Mouse (Mus musculus): ENCODE measurements around the gene Nsmce4a. TPM values are rescaled to one million over a fixed set of nuclear protein-coding genes. Genes with fewer than 3 reads are reported as not detected.
"Not testable (repeated sequence)": the region's sequence is repeated elsewhere in the genome, so short reads cannot be mapped to it uniquely, and the experiment has no call there.

The Nsmce4a gene
- 100 to 1,000 TPM in 1 of 2 experiments, 10 to 100 TPM in 1; 96.3 to 100 TPM for total RNA-seq (2021)
- long read RNA-seq, experiment 1, transcript Nsmce4a-202 (11 exons, 1,435 nt), result major isoform, 82 of 95 reads
- long read RNA-seq, experiment 1, partial matches to known transcripts, result 1 of 95 reads
- long read RNA-seq, experiment 1, other reads (novel, unspliced or antisense), result 12 of 95 reads
- long read RNA-seq, experiment 2, transcript Nsmce4a-202 (11 exons, 1,435 nt), result major isoform, 93 of 117 reads
- long read RNA-seq, experiment 2, partial matches to known transcripts, result 7 of 117 reads
- long read RNA-seq, experiment 2, other reads (novel, unspliced or antisense), result 17 of 117 reads

DNA sequence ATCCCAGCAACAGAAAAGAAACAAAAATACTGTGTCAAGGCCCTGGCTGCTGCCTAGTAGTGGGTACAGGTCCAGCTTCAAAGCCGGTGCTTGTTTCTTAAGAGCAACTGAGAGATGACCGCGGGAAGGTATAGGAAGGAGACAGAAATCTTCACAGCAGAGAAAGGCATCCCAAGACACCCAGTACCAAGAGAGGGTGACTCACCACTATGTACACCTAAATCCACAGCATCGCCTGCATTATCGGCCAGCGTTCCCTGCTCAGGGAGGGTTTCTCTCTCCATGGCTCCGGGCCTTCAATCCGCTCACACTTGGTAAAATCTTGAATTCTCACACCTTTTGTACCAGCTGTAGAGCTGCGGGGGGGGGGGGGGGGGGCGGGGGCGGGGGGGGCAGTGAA, at the start of gene Nsmce4a:
Gene Nsmce4a (minus strand): TSS at position 298 of the 400 bp plus-strand sequence.
- no peak for DNase-seq (ENCODE audit: low spot score in 2 of 2)

DNA sequence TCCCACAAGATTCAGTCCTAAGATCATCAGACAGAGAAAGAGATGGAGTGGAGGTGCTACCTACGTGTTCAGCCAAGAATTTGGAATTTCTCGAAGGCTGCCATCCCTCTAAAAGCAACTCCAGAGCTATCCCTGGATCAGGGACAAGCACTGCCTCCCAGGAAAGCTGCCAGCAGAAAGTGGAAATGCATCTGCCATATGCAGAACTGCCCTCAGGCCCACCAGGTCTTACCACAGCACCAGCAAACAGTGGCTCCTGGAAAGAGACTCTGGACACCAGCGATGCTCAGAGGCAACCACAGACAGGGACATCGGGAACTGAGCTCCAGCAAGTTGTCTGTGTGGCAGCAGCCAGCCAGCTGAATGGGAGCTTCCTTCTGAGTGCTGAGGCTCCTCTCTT, 49.4 kb upstream of the Nsmce4a start:
- no peak for DNase-seq (ENCODE audit: low spot score in 2 of 2)

DNA sequence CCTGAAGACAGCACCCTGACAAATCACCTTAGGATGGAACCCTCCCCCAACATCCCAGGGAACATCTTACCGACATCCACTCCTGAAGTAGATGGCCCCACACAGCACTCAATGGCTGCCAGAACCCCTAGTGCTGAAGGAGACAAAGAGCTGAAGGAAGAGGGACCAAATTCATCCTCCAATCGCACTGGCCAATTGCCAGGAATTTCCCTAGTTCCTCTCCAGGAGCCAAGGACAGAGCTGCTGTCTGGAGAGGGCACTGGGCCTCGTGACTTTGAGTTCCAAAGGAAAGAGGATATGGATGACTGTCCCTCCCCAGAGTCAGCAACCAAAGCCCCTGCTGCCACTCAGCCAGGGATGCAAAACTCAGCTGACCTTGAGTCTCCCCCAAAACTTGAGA, 49.0 kb upstream of the Nsmce4a start:
- no peak for DNase-seq (ENCODE audit: low spot score in 2 of 2)

DNA sequence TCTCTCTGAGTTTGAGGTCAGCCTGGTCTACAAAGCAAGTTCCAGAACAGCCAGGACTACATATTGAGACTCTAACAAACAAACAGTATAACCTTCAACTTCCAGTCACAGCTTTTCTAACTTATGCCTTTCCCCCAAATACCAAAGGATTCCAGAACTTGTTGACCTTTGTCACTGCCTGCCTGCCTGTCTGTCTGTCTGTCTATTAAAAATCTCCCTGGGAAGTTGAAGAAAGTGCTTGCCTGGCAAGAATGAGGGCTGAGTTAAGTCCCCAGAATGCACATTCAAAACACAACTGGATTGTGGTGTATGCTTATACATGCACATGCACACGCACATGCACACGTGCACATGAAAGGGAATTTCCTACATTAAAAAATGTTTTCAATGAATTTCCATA, 48.1 kb upstream of the Nsmce4a start:
- DNase-seq (ENCODE audit: low spot score in 2 of 2), result no peak

DNA sequence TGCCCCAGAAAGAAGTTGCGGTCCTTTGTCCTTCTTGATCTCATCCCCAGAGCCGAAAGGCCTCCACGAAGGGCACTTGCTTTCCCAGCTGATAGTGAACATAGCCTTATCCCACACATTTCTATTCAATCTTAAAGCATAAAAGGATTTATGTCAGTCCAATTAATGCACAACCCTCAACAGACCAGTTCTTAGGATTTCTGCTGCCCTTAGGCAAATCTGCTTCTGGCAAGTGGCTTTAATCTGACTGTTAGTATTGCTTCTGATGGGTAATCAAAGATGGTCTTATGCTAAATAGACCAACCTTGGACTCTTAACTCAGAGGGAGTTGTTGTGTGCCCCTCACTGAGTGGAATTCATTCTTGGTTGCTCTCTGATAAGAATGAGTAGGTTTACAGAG, 44.7 kb upstream of the Nsmce4a start:
- no peak for DNase-seq (ENCODE audit: low spot score in 2 of 2)

DNA sequence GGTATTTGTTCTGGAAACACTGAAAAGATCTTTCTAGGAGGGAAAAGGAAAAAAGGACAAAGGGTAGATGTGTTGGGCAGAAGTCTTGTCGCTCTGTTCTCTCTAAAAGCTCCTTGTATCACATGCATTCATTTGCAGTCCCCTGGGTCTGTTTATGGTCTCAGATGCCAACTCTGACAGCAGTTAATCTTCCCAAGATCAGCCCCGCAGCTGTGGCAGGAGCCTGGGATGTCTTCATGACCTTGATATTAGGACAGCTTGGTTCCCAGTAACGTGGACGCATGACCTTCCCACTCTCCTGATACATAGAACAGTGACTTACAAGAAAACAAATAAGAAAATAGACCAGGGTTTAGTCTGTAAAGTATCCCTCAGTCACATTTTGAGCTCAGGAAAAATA, 41.1 kb upstream of the Nsmce4a start:
- no peak for DNase-seq (ENCODE audit: low spot score in 2 of 2)

DNA sequence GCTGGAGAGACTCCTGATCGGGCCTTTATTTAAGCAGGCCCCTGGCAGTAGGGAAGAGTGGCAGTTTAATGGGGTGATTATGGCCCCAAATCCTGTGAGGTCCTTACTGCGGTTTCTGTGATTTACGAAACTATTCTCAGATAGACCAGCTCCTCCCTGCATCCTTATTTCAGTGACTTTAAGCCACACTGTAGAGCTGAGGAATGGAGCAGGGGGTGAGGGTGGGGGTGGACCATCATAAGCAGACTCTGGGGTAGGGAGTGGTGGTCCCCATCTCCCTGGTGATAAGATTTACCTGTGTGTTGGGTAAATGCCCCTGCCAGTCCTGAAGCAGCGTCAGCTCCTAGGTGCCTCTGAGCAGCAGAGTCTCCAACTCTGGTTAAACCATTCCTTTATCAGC, 34.0 kb upstream of the Nsmce4a start:
- DNase-seq (ENCODE audit: low spot score in 2 of 2), result no peak

DNA sequence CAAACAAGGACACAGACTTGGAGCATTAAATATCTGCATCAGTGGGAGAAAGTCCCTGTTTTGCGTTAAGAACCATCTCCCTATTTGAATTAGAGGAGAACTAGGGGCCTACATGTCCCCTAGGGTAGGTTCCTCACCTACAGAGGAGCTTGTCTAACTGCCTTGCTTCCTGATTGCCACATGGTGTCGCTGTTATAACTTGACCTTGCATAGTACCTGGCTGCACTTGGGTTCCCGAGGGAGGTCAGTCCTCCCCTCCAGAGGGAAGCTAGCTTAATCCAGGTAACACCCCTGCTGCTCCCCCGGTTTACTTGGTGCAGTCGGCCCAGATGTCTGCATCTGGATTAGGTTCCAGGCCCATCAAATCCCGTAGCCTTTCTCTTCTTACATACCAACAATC, 32.2 kb upstream of the Nsmce4a start:
- no peak for DNase-seq (ENCODE audit: low spot score in 2 of 2)

DNA sequence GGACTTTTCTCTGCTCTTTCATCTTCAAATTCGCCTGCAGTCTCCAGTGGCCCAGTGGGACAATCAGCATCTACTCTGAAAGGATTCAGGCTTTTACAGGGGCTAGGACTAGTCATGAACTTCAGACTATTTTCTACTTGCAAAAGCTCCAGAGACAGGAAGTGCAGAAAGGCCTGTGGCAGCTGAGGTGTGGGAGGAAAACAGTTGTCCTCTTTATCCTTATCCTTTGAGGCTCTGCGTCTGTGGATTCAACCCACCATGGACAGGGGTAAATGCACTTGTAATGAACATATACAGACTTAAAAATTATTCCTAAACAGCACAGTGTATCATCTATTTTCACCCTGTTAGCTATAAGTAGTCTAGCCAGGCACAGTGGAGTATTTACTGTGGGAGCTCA, 31.5 kb upstream of the Nsmce4a start:
- DNase-seq (ENCODE audit: low spot score in 2 of 2), result no peak

DNA sequence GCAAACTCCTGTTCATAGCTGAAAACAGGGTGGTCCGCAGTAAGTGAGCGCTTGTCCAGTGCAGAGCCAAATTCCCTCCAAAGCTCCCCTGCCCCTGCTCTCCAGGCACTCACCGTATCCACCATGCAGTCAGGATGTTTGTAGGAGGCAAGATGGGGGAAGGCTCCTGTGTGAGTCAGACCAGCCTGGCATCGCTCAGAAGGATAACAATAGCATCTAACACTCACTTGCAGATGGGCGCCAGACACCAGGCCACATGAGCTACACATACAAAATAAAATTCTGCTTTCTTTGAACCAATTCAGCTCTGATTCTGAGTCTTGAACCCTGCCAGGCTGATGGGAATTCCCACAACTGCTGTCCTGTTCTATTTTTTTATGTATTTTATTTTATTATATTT, 30.6 kb upstream of the Nsmce4a start:
- no peak for DNase-seq (ENCODE audit: low spot score in 2 of 2)

DNA sequence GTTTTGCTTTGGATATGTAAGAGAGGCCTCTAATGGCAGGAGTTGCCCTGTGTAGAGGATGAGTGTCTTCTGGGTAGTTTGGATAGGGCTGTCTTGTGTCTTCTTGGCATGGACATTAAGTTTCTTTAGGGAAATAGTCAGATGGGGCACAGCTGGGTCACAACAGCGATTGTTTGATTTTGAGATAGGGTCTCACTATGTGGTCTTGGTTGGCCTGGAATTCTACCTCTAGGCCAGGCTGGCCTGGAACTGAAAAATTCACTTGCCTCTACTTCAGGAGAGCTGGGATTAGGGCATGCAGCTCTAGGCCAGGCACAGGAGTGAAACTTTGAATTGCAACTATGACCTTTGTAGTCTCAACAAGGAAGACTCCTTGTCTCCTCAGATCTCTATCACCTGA, 29.9 kb upstream of the Nsmce4a start:
- no peak for DNase-seq (ENCODE audit: low spot score in 2 of 2)

DNA sequence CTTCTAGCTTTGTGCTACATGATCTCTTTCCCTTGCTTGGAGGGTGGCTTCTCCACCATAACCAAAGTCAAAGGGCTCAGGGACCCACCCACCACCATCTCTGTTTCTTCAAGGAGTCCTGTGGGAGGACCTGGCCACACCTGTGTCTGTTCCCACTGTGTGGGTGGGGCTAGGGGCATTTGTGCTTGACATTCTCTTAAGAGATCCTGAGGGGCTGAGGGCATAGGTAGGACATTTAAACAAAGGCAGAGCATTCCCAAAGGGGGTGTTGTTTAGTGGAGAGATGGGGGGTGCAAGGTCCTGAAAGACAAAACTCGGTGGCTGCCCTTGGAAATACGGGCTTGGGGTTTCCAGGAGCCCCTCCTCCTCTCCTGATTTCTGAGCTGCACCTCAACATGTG, 27.6 kb upstream of the Nsmce4a start:
- no peak for DNase-seq (ENCODE audit: low spot score in 2 of 2)

DNA sequence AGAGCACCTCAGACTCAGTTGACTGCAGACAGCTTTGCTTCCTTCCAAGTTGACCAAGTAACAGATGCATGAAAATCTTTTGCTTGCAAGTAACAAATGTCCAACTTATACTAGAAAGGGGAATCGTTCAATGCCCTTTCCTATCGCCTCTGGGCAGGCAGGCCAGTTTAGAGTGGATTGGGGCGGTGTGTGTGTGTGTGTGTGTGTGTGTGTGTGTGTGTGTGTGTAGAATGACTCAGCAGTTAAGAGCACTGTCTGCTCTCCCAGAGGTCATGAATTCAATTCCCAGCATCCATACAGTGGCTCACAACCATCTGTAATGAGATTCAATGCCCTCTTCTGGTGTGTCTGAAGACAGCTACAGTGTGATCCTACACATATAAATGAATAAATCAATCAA, 27.2 kb upstream of the Nsmce4a start:
- DNase-seq (ENCODE audit: low spot score in 2 of 2), result no peak

DNA sequence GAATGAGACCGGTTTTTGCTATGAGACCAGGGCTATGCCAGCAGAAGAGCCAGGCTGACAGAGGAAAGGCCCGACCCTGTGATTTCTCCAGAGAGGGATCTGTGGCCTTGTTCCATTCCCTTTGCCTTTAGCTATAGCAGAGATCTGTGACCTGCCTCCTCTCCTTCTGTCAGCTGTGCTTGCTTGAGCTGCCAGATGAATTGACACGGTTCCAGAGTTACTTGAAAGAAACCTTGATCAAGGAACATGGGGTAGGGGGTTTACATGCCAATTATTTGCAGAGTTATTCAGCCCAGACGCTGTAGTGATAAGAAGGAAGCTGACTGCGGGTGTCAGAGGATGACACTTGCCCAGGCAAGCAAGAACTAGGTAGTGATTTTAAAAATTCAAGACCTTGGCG, 24.6 kb upstream of the Nsmce4a start:
- DNase-seq (ENCODE audit: low spot score in 2 of 2), result no peak

DNA sequence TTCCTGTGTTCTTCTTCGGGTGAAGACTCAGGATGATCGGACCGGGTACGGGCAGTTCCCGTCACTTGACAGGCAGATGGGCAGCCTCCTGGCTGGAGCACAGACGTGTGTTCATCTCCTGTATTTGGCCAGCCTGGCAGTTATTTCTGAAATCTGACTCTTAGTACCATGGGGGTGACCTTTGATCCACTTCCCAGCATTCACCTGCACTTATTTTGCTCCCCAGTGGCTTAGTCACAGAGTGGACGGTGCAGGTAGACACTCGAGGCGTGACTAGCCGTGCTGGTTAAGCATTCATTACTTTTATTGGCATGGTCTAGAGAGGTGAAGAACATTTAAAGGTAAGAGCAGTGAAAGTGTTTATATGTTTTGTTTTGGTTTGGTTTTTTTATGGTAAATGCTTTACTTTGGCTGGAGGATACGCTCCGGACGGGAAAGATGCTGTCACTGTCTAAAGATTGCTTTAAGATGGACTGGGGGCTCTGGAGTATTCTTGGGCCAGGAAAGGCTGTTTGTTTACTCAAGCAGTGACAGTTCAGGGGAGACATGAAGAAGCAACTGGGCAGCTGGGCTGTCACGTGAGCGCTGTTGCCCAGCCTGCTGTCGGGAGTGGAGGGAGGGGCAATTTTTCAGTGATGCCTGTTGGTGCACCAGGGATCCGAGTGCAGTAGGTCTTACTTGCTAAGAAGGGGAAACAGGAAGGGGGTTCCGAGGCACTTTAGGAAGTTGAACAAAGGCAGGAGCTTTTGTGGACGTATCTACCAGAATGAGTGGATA, 23.3 kb upstream of the Nsmce4a start:
- not testable (repeated sequence) for DNase-seq (ENCODE audit: low spot score in 2 of 2)

DNA sequence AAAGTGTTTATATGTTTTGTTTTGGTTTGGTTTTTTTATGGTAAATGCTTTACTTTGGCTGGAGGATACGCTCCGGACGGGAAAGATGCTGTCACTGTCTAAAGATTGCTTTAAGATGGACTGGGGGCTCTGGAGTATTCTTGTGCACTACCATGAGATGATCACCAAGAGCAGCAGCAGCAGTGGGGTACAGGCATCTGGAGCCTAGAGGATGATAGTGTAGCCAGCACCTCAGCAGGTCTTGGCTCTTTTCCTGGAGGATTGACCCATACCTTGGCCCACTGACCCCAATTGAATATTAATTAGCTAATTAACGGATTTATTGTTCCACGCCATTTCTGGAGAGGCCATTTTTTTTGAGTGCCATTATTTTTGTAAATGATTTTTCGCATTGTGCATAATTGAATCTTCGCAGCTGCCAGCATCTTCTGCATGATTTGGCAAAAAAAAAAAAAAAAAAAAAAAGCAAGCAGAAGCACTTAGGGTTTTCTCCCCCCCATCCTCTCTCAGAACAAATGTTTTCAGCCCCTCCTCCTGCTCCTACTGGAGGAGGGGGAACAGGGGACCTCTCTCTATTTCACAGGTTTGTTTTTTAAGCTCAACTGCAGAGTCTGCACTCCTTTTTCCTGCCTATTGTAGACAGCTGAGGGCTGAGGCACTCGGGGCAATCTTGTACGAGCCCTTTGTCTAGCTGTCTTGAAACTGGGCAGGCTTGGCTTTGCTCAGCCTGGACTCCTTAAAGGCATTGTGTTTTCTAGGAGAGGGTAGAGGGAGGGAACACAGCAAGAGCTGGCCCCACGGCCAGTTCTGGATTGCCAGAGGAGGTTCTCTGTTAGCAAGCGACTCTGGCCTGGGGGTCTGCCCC, 20.7 kb upstream of the Nsmce4a start:
- DNase-seq (ENCODE audit: low spot score in 2 of 2), result not testable (repeated sequence)

DNA sequence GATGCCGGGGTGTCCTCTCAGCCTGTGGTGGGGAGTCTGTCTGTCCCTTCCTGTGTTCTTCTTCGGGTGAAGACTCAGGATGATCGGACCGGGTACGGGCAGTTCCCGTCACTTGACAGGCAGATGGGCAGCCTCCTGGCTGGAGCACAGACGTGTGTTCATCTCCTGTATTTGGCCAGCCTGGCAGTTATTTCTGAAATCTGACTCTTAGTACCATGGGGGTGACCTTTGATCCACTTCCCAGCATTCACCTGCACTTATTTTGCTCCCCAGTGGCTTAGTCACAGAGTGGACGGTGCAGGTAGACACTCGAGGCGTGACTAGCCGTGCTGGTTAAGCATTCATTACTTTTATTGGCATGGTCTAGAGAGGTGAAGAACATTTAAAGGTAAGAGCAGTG, 20.1 kb upstream of the Nsmce4a start:
- not testable (repeated sequence) for DNase-seq (ENCODE audit: low spot score in 2 of 2)

DNA sequence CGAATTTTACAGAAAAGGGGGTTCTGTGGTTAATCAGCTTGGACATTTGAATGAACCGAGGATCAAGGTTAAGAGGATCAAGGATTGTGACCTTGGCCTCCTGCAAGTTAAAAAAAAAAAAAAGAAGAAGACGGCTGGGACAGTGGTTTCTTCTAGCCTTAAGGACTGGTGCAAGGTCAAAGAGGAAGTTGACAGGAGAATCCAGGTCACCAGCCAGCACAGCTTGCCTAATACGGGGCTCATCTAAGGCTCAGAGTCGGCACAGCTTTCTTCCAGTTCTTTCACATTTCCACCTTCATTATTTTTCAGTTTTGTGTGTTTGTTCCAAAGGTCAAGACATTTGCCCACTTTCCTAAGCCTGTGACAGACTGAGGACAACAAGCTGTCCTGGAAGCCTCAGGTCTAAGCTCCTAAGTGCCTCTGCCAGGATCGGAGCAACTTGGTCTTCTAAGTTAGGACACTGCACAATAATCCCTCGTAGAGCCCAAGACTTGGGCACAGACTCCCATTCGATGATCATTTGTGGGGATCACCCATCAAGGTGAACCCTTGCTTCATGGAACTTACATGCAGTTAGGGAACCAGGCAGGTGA, 18.0 kb upstream of the Nsmce4a start:
- no peak for DNase-seq (ENCODE audit: low spot score in 2 of 2)

DNA sequence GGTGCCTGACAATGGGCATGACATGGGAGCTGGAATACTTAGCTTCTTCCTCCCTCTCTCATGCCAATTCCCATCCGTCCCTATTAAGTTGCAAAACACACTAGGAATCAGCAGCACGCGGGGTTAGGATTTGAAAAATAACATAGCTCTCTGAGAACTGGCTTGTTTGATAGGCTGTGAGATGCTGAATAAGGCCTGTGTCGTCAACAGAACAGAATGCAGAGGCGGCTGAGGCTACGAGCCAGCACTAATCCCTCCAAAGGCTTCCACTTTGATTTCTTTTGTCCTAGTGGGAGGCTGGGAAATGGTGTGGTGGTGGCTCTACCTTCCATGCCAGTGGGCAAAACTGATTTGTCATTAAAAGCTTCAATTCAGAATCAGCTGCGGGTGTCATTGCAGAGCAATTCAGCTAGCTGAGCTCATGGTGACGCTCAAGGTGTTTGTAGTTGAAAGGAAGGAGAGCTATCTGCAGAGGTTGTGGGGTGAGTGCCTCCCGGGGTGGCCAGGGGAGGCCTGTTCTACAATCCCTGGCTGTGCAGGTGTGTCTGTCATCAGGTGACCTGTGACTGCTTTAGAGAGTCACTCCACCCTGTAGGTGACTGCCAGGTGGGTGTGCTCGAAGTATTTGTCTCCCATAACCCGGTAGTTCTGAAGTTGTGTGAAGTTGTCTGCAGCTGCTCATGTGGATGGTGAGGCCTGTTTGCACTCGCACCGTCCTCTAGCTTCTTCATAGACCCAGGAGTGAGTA, 17.3 kb upstream of the Nsmce4a start:
- DNase-seq (ENCODE audit: low spot score in 2 of 2), result no peak

DNA sequence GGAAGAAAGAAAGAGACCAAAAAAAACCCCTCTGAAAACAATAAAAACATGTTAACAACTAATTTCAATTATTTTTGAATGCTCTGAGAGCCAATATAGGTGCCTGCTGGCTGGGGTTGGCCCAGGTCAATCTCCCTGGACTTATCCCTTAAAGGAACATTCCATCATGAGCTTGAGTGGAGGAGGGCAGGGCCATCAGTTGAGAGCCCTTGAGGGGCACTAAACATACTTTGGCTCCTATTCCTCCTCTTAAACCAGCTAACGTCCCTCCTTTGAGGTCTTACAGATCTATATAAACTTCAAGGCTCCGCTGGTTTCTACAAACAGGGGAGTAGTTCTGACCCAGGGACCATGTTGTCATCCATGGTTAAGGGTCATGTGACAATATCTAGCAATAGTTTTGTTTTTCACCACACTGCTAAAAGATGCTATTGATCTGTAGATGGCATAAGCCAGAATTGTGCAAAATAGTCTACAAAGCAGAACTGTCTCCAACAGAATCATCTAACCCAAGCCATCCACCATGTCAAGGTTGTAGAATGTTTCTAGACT, 13.7 kb upstream of the Nsmce4a start:
- DNase-seq (ENCODE audit: low spot score in 2 of 2), result no peak
